Mouse (Mus musculus) retina, postnatal 1 day (tissue): ENCODE measurements at regions not wholly inside any gene's neighbourhood (a gene's known extent, or its start where the extent isn't known, plus 50 kb on each side); places are given as distances from the start of the nearest gene placed in this dataset.
"Not testable (repeated sequence)": the region's sequence is repeated elsewhere in the genome, so short reads cannot be mapped to it uniquely, and the experiment has no call there.

Experiments used
- DNase-seq: peaks from one replicate; pipeline ENCODE4 v3.0.0-alpha.2; 2012

- no peak for DNase-seq
These were observed 125.1 kb upstream of the Cobl start for GRCm38 (mm10) chr11:12589757-12590373.

GRCm38 (mm10) chr11:12584851-12585680 is 120.3 kb upstream of the Cobl start:
- not testable (repeated sequence) for DNase-seq

GRCm38 (mm10) chr11:12578999-12579576 is 114.3 kb upstream of the Cobl start:
- DNase-seq, result peak; percentile 58

- no peak for DNase-seq
These were observed 94.9 kb upstream of the Cobl start for GRCm38 (mm10) chr11:12559663-12560062.

- peak; percentile 81 for DNase-seq
These were observed 94.4 kb upstream of the Cobl start for GRCm38 (mm10) chr11:12558995-12559633.

DNA sequence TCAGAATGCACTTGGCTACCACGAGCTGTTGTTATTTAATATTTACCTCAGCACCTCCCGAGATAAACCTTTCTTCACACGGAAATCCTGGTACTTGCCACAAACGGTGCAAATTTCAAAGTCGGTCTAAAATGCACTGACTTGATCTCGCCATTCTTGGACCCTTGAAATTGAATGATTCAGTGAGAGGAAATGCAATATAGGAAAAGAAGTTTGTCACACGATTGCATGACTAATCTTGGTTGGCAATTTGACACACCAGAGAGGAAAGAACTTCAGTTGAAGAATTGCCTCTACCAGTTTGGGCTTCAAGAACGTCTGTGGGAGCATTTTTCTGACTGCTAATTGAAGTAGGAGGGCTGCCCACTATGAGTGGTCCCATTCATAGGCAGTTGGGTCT is 93.4 kb upstream of the Cobl start:
- DNase-seq, result no peak

DNA sequence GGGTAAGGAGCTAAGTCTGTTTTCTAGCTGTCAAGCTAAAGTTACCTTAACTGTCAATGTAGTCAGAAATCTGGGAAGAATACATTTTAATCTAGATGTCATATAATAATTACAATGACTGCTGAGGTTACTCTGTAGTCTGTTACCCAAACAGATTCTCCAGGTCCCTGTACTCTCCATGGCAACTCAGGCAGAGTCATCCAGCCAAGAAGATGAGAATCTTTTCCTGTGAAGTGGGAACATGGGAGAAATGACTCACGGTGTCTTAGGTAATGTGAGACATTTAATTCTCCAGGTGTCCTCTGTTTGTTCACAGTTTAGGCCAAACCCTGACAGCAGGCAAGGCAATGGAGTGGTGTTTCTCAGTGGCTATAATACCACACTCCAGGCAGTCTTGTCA is 81.0 kb upstream of the Cobl start:
- DNase-seq, result no peak

DNA sequence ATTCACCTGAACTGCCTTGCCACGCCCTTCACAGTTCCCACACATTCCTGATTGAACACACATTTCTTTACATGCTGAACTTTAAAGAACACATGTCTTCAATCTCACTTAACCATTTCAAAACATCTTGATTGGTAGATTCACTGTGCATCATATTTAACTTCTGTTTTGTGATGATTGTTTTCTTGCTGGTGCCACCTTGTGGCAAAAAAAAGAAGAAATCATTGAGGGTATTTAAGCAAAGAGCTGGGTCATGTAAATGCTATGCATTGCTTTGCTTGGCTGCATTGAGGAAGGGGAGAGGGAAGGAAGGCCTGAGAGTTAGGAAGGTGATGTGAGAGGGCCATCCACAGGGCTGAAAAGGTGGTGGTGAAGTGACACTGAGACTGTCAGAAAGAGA is 78.3 kb upstream of the Cobl start:
- peak; percentile 46 for DNase-seq

DNA sequence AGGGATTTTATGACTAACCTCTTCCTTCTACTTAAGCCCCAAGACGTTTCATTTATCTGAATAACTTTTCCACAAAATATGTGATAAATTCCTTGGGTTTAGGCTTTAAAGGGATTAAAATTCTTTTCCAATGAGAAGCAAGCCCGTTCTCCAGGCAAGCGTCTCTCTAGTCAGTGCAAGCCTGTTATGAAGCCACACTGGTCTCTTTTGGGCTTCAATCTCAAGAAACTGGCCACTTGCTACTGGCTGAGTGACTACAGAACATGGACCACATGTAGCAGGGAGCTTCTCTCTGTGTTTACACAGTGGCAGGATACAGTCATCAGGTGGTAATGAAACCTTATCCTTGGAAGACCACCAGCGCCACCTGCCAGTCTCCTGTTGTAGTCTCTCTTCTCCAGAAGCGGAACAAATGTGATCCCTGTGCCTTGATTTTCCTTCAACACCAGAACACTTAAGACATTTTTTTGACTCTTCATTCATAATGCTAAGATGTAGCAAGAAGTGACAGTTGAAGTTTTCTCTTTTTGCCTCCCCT is 75.6 kb upstream of the Cobl start:
- DNase-seq, result peak; percentile 56

GRCm38 (mm10) chr11:12535063-12535462 is 70.3 kb upstream of the Cobl start:
- DNase-seq, result no peak

- peak; percentile 91 for DNase-seq
These were observed 67.5 kb upstream of the Cobl start for GRCm38 (mm10) chr11:12532288-12532687.

GRCm38 (mm10) chr11:12522063-12522462 is 57.3 kb upstream of the Cobl start:
- not testable (repeated sequence) for DNase-seq

DNA sequence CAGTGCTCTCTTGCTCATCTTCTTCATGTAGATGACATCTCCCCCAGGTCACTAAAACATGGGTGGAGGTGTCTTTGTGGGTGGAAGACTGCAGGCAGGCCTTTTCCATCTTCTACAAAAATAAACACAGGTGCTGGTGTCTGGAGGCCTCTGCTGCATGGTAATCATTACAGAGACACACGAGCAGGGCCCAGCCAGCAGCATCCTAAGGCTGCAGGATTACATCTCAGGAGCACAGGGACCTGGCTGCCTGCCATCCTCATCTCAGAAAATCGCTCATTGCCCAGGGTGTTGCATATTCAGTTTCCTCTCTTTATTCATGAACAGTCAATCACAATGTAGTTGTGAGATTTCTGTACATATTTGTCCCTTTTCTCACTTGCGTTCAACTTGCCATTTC is 56.5 kb upstream of the Cobl start:
- no peak for DNase-seq

DNA sequence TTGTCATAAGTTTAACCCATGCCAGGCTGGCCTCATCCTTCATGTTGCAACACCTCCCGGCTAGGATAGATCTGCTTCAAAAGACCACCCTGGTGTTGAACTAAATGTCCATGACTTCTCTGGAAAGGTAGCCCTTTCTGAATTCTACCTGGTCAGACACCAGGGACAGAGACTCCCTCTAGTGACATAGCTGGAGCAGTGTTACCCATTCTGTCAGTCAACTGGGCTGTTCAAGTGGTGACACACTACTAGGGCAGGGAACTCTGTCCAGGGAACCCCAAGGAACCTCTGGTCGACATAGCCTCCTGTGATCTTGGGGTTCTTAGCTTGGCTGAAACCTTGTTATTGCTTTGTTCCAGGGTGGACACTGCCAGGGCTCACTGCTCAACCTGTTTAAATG is 51.6 kb upstream of the Cobl start:
- DNase-seq, result no peak
